8 mouse cellular contexts compared by ENCODE assay signal in the genomic region with DNA sequence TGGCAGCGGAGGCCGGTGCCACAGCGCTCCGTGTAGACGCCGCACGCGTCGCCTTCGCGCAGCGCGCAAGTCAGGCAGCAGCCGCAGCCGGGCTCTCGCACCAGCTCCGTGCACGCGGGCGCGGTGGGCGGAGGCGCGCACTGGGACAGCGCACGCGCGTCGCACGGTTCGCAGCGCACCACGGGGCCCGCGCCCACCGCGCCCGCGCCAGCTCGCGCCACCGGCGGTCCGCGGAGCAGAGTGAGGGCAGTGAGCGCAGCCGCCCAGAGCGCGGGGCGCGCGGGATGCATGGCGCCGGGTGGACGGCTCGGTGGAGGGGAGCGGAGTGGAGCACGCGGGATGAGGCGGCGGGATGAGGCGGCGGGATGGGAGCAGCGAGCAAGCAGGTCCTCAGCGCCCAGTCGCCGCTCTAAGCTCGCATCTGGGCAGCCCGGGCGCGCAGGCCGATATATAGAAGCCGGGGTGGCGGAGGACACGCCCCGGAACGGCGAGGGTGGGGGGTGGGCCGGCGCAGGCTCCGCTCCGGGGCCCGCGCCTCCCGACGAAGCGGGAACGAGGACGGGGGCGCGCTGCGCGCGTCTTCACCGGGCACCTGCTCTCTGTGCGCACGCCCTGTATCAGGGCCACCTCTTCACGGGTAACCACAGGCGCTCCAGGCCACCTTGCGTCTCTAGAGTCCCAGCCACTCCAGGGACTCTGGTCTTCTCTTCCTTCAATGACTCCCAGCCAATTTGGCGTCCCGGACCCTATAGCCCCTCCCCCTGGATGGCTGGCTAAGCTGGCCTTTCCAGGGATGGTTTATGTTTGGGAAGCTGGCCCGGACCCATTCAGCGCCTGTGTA. TPM values are rescaled to one million over a fixed set of nuclear protein-coding genes. Genes with fewer than 3 reads are reported as not detected.
DNase-seq lines count a peak whose midpoint lies in the region; ATAC-seq lines count a peak whose summit lies in the region.

A gene (minus strand): TSS at position 423 of the 841 bp plus-strand sequence.

- H3K4me1 ChIP-seq in brown adipose tissue, adult 24 weeks (ENCODE audit: control insufficient read depth, insufficient read depth, insufficient read length, low read length): no peaks in the 10 kb centered on the region

- DNase-seq in adrenal gland, adult 18-20 months (ENCODE audit: low spot score in 2 of 2): peak; percentile 38 to 44
- DNase-seq in forelimb bud, embryonic 11.5 days (ENCODE audit: low read depth, low spot score): peak; percentile 46
- peak; percentile 25 for DNase-seq in heart, postnatal 25 days (ENCODE audit: low spot score)
- DNase-seq in layer of hippocampus, postnatal 14 days (ENCODE audit: low spot score in 2 of 2): peak; percentile 66 to 83
- peak; percentile 48 for DNase-seq in lung, postnatal 10 days
- DNase-seq in right cerebral cortex, postnatal 4 days: peak; percentile 84

- peak within 1 kb of the TSS; percentile 66 for H3K4me3 ChIP-seq in brown adipose tissue, adult 24 weeks (ENCODE audit: insufficient read depth, low read depth, low read length)

- H3K27ac ChIP-seq in brown adipose tissue, adult 24 weeks (replicated peaks; ENCODE audit: low read depth, low read length): no peak within 1 kb of the TSS

- intact Hi-C loops in heart, postnatal 25 days (cut with DNase I): loop anchor here (1.0 to 10.0 kb wide), 7 partner anchors 121 to 1311 kb away; no protein-coding TSS in a partner anchor

- no peak for ATAC-seq in inflammation-experienced regulatory T-cells, adult 6 months

RNA-seq across cellular contexts. Expression of the gene that starts here (rescaled TPM):
- total RNA-seq in adrenal gland, adult 18-20 months (2021): 10 to 100 TPM; 49.2 to 73.6 TPM
- 5.9 and 8.2 TPM in 2 replicates for polyA plus RNA-seq in brown adipose tissue, adult 24 weeks (2012; ENCODE audit: insufficient read depth, insufficient read length, missing spikeins)
- 10 to 100 TPM; 35.3 to 44.3 TPM for total RNA-seq in heart, postnatal 25 days (2021)
- 10 to 100 TPM; 33.3 to 36.6 TPM for total RNA-seq in layer of hippocampus, postnatal 14 days (2021)
- polyA plus RNA-seq in inflammation-experienced regulatory T-cells, adult 6 months (2017; shearing (Covaris generic)): not detected

Comparison
In these comparisons a context has a peak if more than half of its experiments do, and no peak if none do; other contexts are left out.
1. DNase-seq: peak in every context shown above with its lines; median percentile 84 in right cerebral cortex, postnatal 4 days; 74 in layer of hippocampus, postnatal 14 days; 48 in lung, postnatal 10 days; 46 in forelimb bud, embryonic 11.5 days; 41 in adrenal gland, adult 18-20 months; 25 in heart, postnatal 25 days.